8 mouse cellular contexts compared by ENCODE assay signal in the genomic region with DNA sequence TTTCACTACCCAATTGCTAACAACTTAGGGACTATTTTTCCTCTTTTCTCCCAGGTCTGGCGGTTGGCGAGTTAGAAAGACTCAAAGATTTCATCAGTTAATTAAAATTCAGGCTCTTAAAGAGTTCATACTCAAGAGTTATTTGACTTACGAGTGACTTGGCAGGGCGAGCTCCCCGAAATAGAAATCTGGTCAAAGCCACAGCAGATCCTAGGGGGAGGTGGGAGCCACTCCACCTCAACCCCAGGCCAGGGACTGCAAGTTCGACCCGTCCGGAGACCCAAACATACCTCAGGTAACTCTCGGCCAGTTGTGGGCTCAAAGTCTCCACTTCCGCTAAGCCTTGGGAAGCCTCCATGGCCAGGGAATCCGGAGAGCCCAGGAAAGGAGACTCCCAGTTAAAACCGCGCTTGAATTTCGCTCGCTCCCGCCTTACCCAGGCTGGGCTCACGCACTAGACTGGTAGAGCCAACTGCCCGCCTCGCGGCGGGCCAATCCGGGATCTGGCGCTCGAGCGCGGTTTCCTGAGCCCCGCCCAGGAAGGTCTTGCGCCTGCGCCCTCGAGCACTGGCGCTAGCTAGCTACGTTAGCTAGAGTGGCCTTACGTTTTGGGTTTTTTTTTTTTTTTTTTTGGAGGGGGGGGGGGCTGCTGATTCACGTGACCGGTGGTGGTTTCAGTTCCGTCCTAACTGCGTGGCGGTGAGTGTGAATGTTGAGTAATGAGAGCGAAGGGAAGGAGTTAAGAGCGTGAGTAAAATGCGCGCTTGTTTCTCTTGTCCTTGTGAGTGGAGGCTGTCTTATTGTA. TPM values are rescaled to one million over a fixed set of nuclear protein-coding genes. Genes with fewer than 3 reads are reported as not detected.
A peak's percentile ranks its signal among the peaks of the same experiment; 100 is the strongest.
DNase-seq lines count a peak whose midpoint lies in the region; ATAC-seq lines count a peak whose summit lies in the region.

Ercc6l (minus strand) TSS at position 474 of the 805 bp plus-strand sequence.

- H3K9me3 ChIP-seq in hindbrain, embryonic 16.5 days (ENCODE audit: control insufficient read depth, low read length): no peaks in the 10 kb centered on the region

- peak; percentile 100 for ATAC-seq in hindbrain, embryonic 16.5 days

- 16% methylated on average over 36 of the region's 42 CpGs for WGBS in hindbrain, embryonic 16.5 days
- WGBS in macrophage (ENCODE audit: missing documents): 17% methylated on average over 26 of the region's 42 CpGs

- peak within 1 kb of the TSS; percentile 40 for H3K27ac ChIP-seq in hindbrain, embryonic 16.5 days (ENCODE audit: low read depth, low read length)
- peak within 1 kb of the TSS; percentile 54 for H3K27ac ChIP-seq in macrophage

- DNase-seq in R1 (ENCODE audit: low read depth, low spot score): peak; percentile 94
- DNase-seq in cerebellum, postnatal 25 days: peak; percentile 86 to 94
- DNase-seq in frontal cortex, postnatal 36 days (ENCODE audit: low spot score in 2 of 2): peak; percentile 74 to 83
- DNase-seq in left cerebral cortex, adult 18-20 months (ENCODE audit: low spot score in 2 of 2): peak; percentile 76 to 88
- peak; percentile 91 for DNase-seq in right cerebral cortex, adult 18-20 months
- DNase-seq in urinary bladder, postnatal 10 days (ENCODE audit: low spot score): peak; percentile 54

- H3K4me1 ChIP-seq in hindbrain, embryonic 16.5 days (ENCODE audit: control insufficient read depth, insufficient read depth, low read depth, low read length): no peaks in the 10 kb centered on the region

- peak within 1 kb of the TSS; percentile 70 for H3K4me2 ChIP-seq in hindbrain, embryonic 16.5 days (ENCODE audit: low read length)

- no peaks in the 10 kb centered on the region for H3K36me3 ChIP-seq in hindbrain, embryonic 16.5 days (ENCODE audit: control insufficient read depth, insufficient read depth, low read length)
- H3K36me3 ChIP-seq in macrophage (ENCODE audit: inconsistent target): no peaks in the 10 kb centered on the region

- H3K79me2 ChIP-seq in macrophage (ENCODE audit: inconsistent target): peaks cover 49% of the 10 kb centered on the region

- H3K27me3 ChIP-seq in hindbrain, embryonic 16.5 days (replicated peaks; ENCODE audit: control insufficient read depth, insufficient read depth, low read length): no peaks in the 10 kb centered on the region

- H3K4me3 ChIP-seq in hindbrain, embryonic 16.5 days (ENCODE audit: low read length): peak within 1 kb of the TSS; percentile 49
- peak within 1 kb of the TSS; percentile 61 for H3K4me3 ChIP-seq in macrophage (ENCODE audit: inconsistent target)

- H3K9ac ChIP-seq in hindbrain, embryonic 16.5 days (ENCODE audit: low read depth, low read length): peak within 1 kb of the TSS; percentile 50

RNA-seq across cellular contexts. Expression of gene Ercc6l, which starts in this region (rescaled TPM):
- polyA plus RNA-seq in hindbrain, embryonic 16.5 days (2015; fragmentation: Nextera tagmentation; extraction: Ambion mirVana): 1.5 and 2.1 TPM in 2 replicates
- under 1 TPM in 1 of 2 experiments, not detected in 1; 0.14 TPM for total RNA-seq in left cerebral cortex, adult 18-20 months (2021)
- 1 to 10 TPM in 9 of 26 experiments, under 1 TPM in 17; 0.29 to 2.9 (median 0.74) TPM for total RNA-seq in macrophage (2018; cell fraction: chromatin; rRNA removed)
- total RNA-seq in macrophage (2018; cell fraction: cytosol; rRNA removed): 1 to 10 TPM in 22 of 26 experiments, under 1 TPM in 4; 0.69 to 2.4 (median 1.4) TPM
- 1 to 10 TPM in 17 of 26 experiments, under 1 TPM in 9; 0.34 to 5.2 (median 1.1) TPM for total RNA-seq in macrophage (2018; cell fraction: nucleus; rRNA removed)
- polyA plus RNA-seq in macrophage (2018): 1.3 to 5.2 TPM (median 3.0 TPM) in 3 replicates

Comparison
In these comparisons a context has a peak if more than half of its experiments do, and no peak if none do; other contexts are left out.
1. Peak in every context shown above with its lines: DNase-seq, ATAC-seq, H3K4me3 ChIP-seq and H3K27ac ChIP-seq.
2. Peak in DNase-seq in left cerebral cortex, adult 18-20 months; RNA of the gene not detected or under 1 TPM.